Mouse (Mus musculus): Measurements from ENCODE around the gene Zdhhc22.

DNA sequence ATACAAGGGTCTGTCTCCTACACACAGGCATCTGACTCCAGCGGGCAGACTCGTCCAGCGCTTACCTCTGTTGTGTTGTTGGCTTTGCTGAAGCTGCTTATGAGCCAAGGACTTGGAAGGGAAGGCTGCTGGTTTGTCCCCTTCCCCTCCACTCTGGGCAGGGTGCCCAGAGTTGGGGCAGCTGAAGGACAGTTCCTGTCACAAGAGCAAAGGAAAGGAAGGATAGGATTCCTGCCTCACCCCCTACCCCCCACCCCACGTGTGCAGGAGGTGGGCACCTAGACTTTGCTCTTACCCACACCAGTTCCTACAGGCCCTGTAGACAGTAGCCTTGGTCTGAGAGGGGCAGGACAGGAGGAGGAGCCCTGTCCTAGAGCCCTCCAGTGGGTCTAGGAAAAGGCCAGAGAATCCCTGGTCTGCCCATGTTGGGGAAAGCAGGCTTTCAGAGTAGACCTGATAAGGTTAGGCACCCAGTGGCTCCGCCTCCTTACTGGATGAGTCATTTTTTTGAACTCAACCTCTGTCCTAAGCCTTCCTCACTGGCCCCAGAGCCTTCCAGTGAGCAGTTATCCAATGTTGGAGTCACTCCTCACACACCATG lies 41.0 kb upstream of the Zdhhc22 start:
- TF ChIP-seq CTCF (IDR thresholded peaks at IDR 0.05; ENCODE audit: extremely low read depth, insufficient read length, insufficient replicate concordance, low read depth, low read length) (no peak), POLR2A (IDR thresholded peaks at IDR 0.05; ENCODE audit: low read depth, low read length) (no peak)

All from small intestine, adult 2 months (tissue).